ENCODE assay signal across 14 mouse cellular contexts in genomic region chr9:57803047-57803446, GRCm38 (mm10). TPM values are rescaled to one million over a fixed set of nuclear protein-coding genes. Genes with fewer than 3 reads are reported as not detected.
DNase-seq lines count a peak whose midpoint lies in the region; ATAC-seq lines count a peak whose summit lies in the region.
"Had no signal": no experiment of that assay in that cellular context is flagged by ENCODE, and none has a peak within 500 bp of the region (broad histone marks: within the 10 kb centered on the region; RNA-seq: fewer than 3 reads in every experiment).

No protein-coding gene starts in this region.

- no peak overlapping the region for H3K4me3 ChIP-seq in heart, embryonic 12.5 days
- no peak overlapping the region for H3K4me3 ChIP-seq in embryonic facial prominence, embryonic 11.5 days (ENCODE audit: low read depth, low read length)
- H3K4me3 ChIP-seq in intestine, embryonic 16.5 days (ENCODE audit: low read length), result no peak overlapping the region
- H3K4me3 ChIP-seq: neural tube, embryonic 12.5 days had no signal

- no peaks in the 10 kb centered on the region for H3K27me3 ChIP-seq in heart, embryonic 12.5 days (replicated peaks)
- H3K27me3 ChIP-seq in embryonic facial prominence, embryonic 11.5 days (ENCODE audit: control insufficient read depth, insufficient read depth, low read length), result no peaks in the 10 kb centered on the region
- no peaks in the 10 kb centered on the region for H3K27me3 ChIP-seq in intestine, embryonic 16.5 days (replicated peaks; ENCODE audit: control insufficient read depth, insufficient read depth, low read length)
- H3K27me3 ChIP-seq: CH12.LX; neural tube, embryonic 12.5 days had no signal

- ATAC-seq in heart, embryonic 12.5 days (ENCODE audit: insufficient number of reproducible peaks, low FRiP score), result no peak
- 0 out of 2 replicates have a peak, but pooled peaks have one; percentile 49 for ATAC-seq in embryonic facial prominence, embryonic 11.5 days (replicated peaks; ENCODE audit: insufficient number of reproducible peaks, low FRiP score, low TSS enrichment, low read depth)
- peak; percentile 32; the same call in 1 of the 2 replicates for ATAC-seq in intestine, embryonic 16.5 days

- peaks cover 91% of the 10 kb centered on the region for H3K4me1 ChIP-seq in heart, embryonic 12.5 days (replicated peaks)
- H3K4me1 ChIP-seq in embryonic facial prominence, embryonic 11.5 days (ENCODE audit: control insufficient read depth, insufficient read depth, low read length), result no peaks in the 10 kb centered on the region; the same call in none of the 2 replicates
- peaks cover 18% of the 10 kb centered on the region for H3K4me1 ChIP-seq in intestine, embryonic 16.5 days (ENCODE audit: control insufficient read depth, insufficient read depth, low read length)

- WGBS in heart, embryonic 12.5 days, result 3% methylated on average over 3 of the region's 3 CpGs
- 14% methylated on average over 3 of the region's 3 CpGs for WGBS in embryonic facial prominence, embryonic 11.5 days
- 25% methylated on average over 3 of the region's 3 CpGs for WGBS in intestine, embryonic 16.5 days

- DNase-seq in heart, adult 9 months (ENCODE audit: low spot score in 2 of 2), result no peak
- peak; percentile 13 for DNase-seq in lung, postnatal 25 days (ENCODE audit: low spot score)
- DNase-seq in lung, postnatal 14 days, result no peak
- DNase-seq in embryonic facial prominence, embryonic 11.5 days (ENCODE audit: low spot score), result no peak
- no peak for DNase-seq in retina, postnatal 1 day
- DNase-seq: adrenal gland, postnatal 10 days; cerebellum, postnatal 36 days; gastrocnemius, postnatal 10 days; kidney, postnatal 14 days; layer of hippocampus, postnatal 36 days had no signal

- no peak overlapping the region for H3K4me2 ChIP-seq in heart, embryonic 12.5 days
- H3K4me2 ChIP-seq in embryonic facial prominence, embryonic 11.5 days (ENCODE audit: low read depth, low read length), result no peak overlapping the region
- H3K4me2 ChIP-seq in intestine, embryonic 16.5 days (ENCODE audit: low read depth, low read length), result no peak overlapping the region
- H3K4me2 ChIP-seq: neural tube, embryonic 12.5 days had no signal

- H3K27ac ChIP-seq in heart, embryonic 12.5 days (ENCODE audit: poor library complexity, severe bottlenecking), result peak overlapping the region; percentile 58
- H3K27ac ChIP-seq in embryonic facial prominence, embryonic 11.5 days (replicated peaks; ENCODE audit: low read depth, low read length), result no peak overlapping the region
- no peak overlapping the region; the same call in 1 of the 2 replicates for H3K27ac ChIP-seq in intestine, embryonic 16.5 days (ENCODE audit: low read length)
- H3K27ac ChIP-seq: neural tube, embryonic 12.5 days had no signal

- H3K36me3 ChIP-seq in heart, embryonic 12.5 days, result 0 out of 2 replicates have a peak, but pooled peaks cover 3% of the 10 kb centered on the region
- no peaks in the 10 kb centered on the region for H3K36me3 ChIP-seq in embryonic facial prominence, embryonic 11.5 days (replicated peaks; ENCODE audit: control insufficient read depth, insufficient read depth, low read depth, low read length)
- no peaks in the 10 kb centered on the region for H3K36me3 ChIP-seq in intestine, embryonic 16.5 days (ENCODE audit: control insufficient read depth, insufficient read depth, low read length)

- H3K9me3 ChIP-seq in heart, embryonic 12.5 days (replicated peaks), result no peaks in the 10 kb centered on the region
- H3K9me3 ChIP-seq in embryonic facial prominence, embryonic 11.5 days (replicated peaks; ENCODE audit: control insufficient read depth, low read length), result no peaks in the 10 kb centered on the region
- no peaks in the 10 kb centered on the region for H3K9me3 ChIP-seq in intestine, embryonic 16.5 days (ENCODE audit: control insufficient read depth, low read length)
- H3K9me3 ChIP-seq: neural tube, embryonic 12.5 days had no signal

- H3K9ac ChIP-seq in heart, embryonic 12.5 days, result peak overlapping the region; percentile 10; the same call in 1 of the 2 replicates
- H3K9ac ChIP-seq in embryonic facial prominence, embryonic 11.5 days (replicated peaks; ENCODE audit: low read length), result no peak overlapping the region
- no peak overlapping the region for H3K9ac ChIP-seq in intestine, embryonic 16.5 days (ENCODE audit: low read depth, low read length)
- H3K9ac ChIP-seq: neural tube, embryonic 12.5 days had no signal

RNA-seq across cellular contexts. Expression of gene Arid3b, which starts 33.5 kb away (rescaled TPM):
- 27.0 and 29.8 TPM in 2 replicates for polyA plus RNA-seq in heart, embryonic 12.5 days (2016; fragmentation: Nextera tagmentation; extraction: Ambion mirVana)
- polyA plus RNA-seq in embryonic facial prominence, embryonic 11.5 days (2014; fragmentation: Nextera tagmentation; extraction: Ambion mirVana), result 23.2 and 24.3 TPM in 2 replicates
- polyA plus RNA-seq in intestine, embryonic 16.5 days (2015; fragmentation: Nextera tagmentation; extraction: Ambion mirVana), result 7.5 and 8.7 TPM in 2 replicates

RNA-seq across cellular contexts. Expression of gene Clk3, which starts 37.4 kb away (rescaled TPM):
- 67.0 and 68.1 TPM in 2 replicates for polyA plus RNA-seq in heart, embryonic 12.5 days (2016; fragmentation: Nextera tagmentation; extraction: Ambion mirVana)
- 70.0 and 79.3 TPM in 2 replicates for polyA plus RNA-seq in embryonic facial prominence, embryonic 11.5 days (2014; fragmentation: Nextera tagmentation; extraction: Ambion mirVana)
- polyA plus RNA-seq in intestine, embryonic 16.5 days (2015; fragmentation: Nextera tagmentation; extraction: Ambion mirVana), result 55.6 and 63.1 TPM in 2 replicates
